Comparison of ENCODE assay signal across 8 mouse cellular contexts in the genomic region with DNA sequence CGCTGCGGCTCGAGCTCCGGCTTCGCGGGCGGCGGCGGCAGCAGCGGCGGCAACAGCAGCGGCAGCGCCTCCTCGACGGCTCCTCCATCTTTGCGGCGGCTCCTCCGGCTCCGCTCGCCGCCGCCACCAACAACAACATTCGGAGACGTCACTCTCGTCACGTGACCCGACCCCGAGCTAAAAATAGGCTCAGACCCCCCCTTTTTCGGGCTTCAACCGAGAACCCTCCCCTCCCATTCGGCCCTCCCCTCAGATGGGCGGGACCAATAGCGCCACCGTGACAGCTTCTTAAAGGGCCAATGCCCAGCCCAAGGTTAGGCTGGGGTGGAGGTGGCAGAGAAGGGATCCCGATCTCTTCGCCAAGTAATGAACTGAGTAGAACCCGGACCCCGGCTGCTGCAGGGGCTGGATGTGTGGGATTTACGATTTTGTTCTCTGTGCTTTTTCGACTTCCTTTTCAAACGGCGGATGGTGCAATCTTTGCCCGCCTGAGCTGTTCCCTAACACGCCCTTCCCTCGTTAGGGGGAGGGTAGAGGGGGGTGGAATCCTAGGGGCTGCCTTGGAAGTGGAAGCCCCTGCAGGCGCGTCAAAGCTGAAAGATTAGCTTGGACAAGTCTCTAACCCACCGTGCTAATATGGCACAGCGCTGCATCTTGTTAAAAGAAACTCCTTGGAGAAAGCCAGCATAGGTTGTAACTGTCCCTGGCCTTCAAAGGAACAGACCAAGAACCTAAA. TPM values are rescaled to one million over a fixed set of nuclear protein-coding genes. Genes with fewer than 3 reads are reported as not detected.
DNase-seq lines count a peak whose midpoint lies in the region; ATAC-seq and TF ChIP-seq lines count a peak whose summit lies in the region.

A gene (minus strand): TSS at position 161 of the 736 bp plus-strand sequence.

- intact Hi-C loops in heart, postnatal 25 days (cut with DNase I), result loop anchor here (1.0 kb wide), 1 partner anchor 18 kb away; a partner anchor contains a TSS

- ATAC-seq in forebrain, embryonic 15.5 days (replicated peaks), result peak; percentile 83
- peak; percentile 94 for ATAC-seq in neutrophil, adult 5-6 weeks (ENCODE audit: extremely low read depth, insufficient number of reproducible peaks, low FRiP score, poor library complexity, severe bottlenecking)

- H3K4me3 ChIP-seq in ES-E14 (ENCODE audit: insufficient read depth in 1 of 2, low read depth in 1 of 2, low read length in 2 of 2, poor library complexity in 1 of 2, severe bottlenecking in 1 of 2), result peak within 1 kb of the TSS; percentile 88 to 94
- H3K4me3 ChIP-seq in forebrain, embryonic 15.5 days, result peak within 1 kb of the TSS; percentile 87
- H3K4me3 ChIP-seq in lung, adult 2 months (replicated peaks; ENCODE audit: extremely low read depth, low read depth, low read length), result peak within 1 kb of the TSS; percentile 91

- peak within 1 kb of the TSS; percentile 70; the same call in 1 of the 2 replicates for H3K27ac ChIP-seq in ES-E14 (ENCODE audit: insufficient read depth, low read depth, low read length, poor library complexity, severe bottlenecking)
- H3K27ac ChIP-seq in forebrain, embryonic 15.5 days (replicated peaks), result peak within 1 kb of the TSS; percentile 98

- peak within 1 kb of the TSS; percentile 92 for H3K9ac ChIP-seq in ES-E14 (ENCODE audit: insufficient read depth, low read depth, low read length, poor library complexity, severe bottlenecking)
- peak within 1 kb of the TSS; percentile 95 for H3K9ac ChIP-seq in forebrain, embryonic 15.5 days (replicated peaks)

- H3K4me1 ChIP-seq in ES-E14 (ENCODE audit: control insufficient read depth in 2 of 2, insufficient read depth in 2 of 2, low read length in 2 of 2, poor library complexity in 1 of 2), result peaks cover 5 to 35% of the 10 kb centered on the region in 2 experiments; a peak in 3 of 4 replicates
- H3K4me1 ChIP-seq in forebrain, embryonic 15.5 days, result peaks cover 50% of the 10 kb centered on the region
- peaks cover 32% of the 10 kb centered on the region for H3K4me1 ChIP-seq in lung, adult 2 months (ENCODE audit: control insufficient read depth, insufficient read depth, low read length)

- TF ChIP-seq POLR2A in lung, adult 2 months (IDR thresholded peaks at IDR 0.05; ENCODE audit: borderline replicate concordance, extremely low read depth, low read depth, low read length), result peak; percentile 55; the same call in 1 of the 2 replicates

- H3K9me3 ChIP-seq in ES-E14 (ENCODE audit: control insufficient read depth, insufficient read depth, low read depth, low read length), result no peaks in the 10 kb centered on the region
- no peaks in the 10 kb centered on the region for H3K9me3 ChIP-seq in forebrain, embryonic 15.5 days

- WGBS in forebrain, embryonic 15.5 days, result under 1% methylated on average over 46 of the region's 49 CpGs
- under 1% methylated on average over 49 of the region's 49 CpGs for WGBS in lung, adult 2 months

- H3K36me3 ChIP-seq in ES-E14 (ENCODE audit: control insufficient read depth, insufficient read depth, low read length, poor library complexity, severe bottlenecking), result no peaks in the 10 kb centered on the region
- H3K36me3 ChIP-seq in forebrain, embryonic 15.5 days, result no peaks in the 10 kb centered on the region

- peak; percentile 100 for DNase-seq in ES-E14 (ENCODE audit: low read depth, low spot score)
- peak; percentile 98 for DNase-seq in cerebellum, adult 11-12 months
- peak; percentile 96 for DNase-seq in heart, postnatal 25 days (ENCODE audit: low spot score)
- peak; percentile 96 to 99 for DNase-seq in layer of hippocampus, adult 18-20 months (ENCODE audit: low spot score in 2 of 2)
- peak; percentile 99 for DNase-seq in lung, adult 2 months
- peak; percentile 94 to 96 for DNase-seq in thymus, adult 18-20 months

- no peak for TF ChIP-seq CTCF in lung, adult 2 months (IDR thresholded peaks at IDR 0.05; ENCODE audit: insufficient read depth, low read length)

- H3K27me3 ChIP-seq in forebrain, embryonic 15.5 days, result no peaks in the 10 kb centered on the region

- H3K4me2 ChIP-seq in forebrain, embryonic 15.5 days (replicated peaks), result peak within 1 kb of the TSS; percentile 80

- in situ Hi-C loops in ES-E14 (cut with MboI; ENCODE audit: low sequenced_read_pairs in 2 of 2, unreplicated experiment in 2 of 2), result no loop called here

TF ChIP-seq in ES-E14, 5 proteins besides CTCF, POLR2A, EP300 and RAD21:
- TF ChIP-seq HCFC1 (IDR thresholded peaks at IDR 0.05; ENCODE audit: borderline replicate concordance, insufficient read depth, low read length) (no peak), CHD2 (IDR thresholded peaks at IDR 0.05; ENCODE audit: low read depth, low read length) (no peak), ZC3H11A (IDR thresholded peaks at IDR 0.05; ENCODE audit: borderline replicate concordance, low read depth, low read length) (no peak), MAFK (IDR thresholded peaks at IDR 0.05; ENCODE audit: insufficient read depth, low read depth, low read length) (no peak), ZNF384 (IDR thresholded peaks at IDR 0.05; ENCODE audit: low read depth, low read length) (no peak)
TF ChIP-seq in ES-E14: peak in this region for 0.

RNA-seq across cellular contexts. Expression of the gene that starts here (rescaled TPM):
- total RNA-seq in ES-E14 (2012; rRNA removed), result 33.3 and 57.9 TPM in 2 replicates
- 127 and 129 TPM in 2 replicates for polyA plus RNA-seq in forebrain, embryonic 15.5 days (2015; fragmentation: Nextera tagmentation; extraction: Ambion mirVana)
- 100 to 1,000 TPM; 129 to 136 TPM for total RNA-seq in heart, postnatal 25 days (2021)
- total RNA-seq in layer of hippocampus, adult 18-20 months (2021), result 100 to 1,000 TPM; 258 to 266 TPM
- 140 and 160 TPM in 2 replicates for polyA plus RNA-seq in lung, adult 2 months (2012; rRNA removed)
- total RNA-seq in neutrophil, adult 5-6 weeks (2017), result 62.9 and 64.1 TPM in 2 replicates

Comparison
In these comparisons a context has a peak if more than half of its experiments do, and no peak if none do; other contexts are left out.
1. Peak in every context shown above with its lines: DNase-seq, ATAC-seq, H3K4me3 ChIP-seq and H3K27ac ChIP-seq.